Mouse (Mus musculus) heart, embryonic 14.5 days (tissue): ENCODE data around the gene Tmem245. TPM values are rescaled to one million over a fixed set of nuclear protein-coding genes. Genes with fewer than 3 reads are reported as not detected.

Source experiments
- ATAC-seq: fragments of 200-750 bp; cut with Nextera tagmentation; 2 replicates; pipeline ENCODE4 v1.8.0; 2017; ENCODE audit warnings: low read depth, moderate TSS enrichment; ENCODE audit not compliant: insufficient number of reproducible peaks, insufficient read depth, low FRiP score
- H3K27ac ChIP-seq, 2 experiments: fragments of 200-500 bp in 1 of 2; fragments of 300-500 bp in 1 of 2; sonication (generic) in 1 of 2; replicated peaks in 1 of 2; 2 replicates each; pipeline ENCODE4 v1.5.1; 2012 to 2014; ENCODE audit warnings: low read depth in 2 of 2, low read length in 2 of 2, control low read depth in 1 of 2, mild to moderate bottlenecking in 1 of 2, mixed read lengths in 1 of 2; ENCODE audit not compliant: control insufficient read depth in 1 of 2, insufficient read depth in 1 of 2
- H3K27me3 ChIP-seq: fragments of 300-500 bp; sonication (generic); 2 replicates; pipeline ENCODE4 v1.6.1; 2014; ENCODE audit warnings: mild to moderate bottlenecking, low read length, control low read depth; ENCODE audit not compliant: control insufficient read depth, insufficient read depth
- H3K36me3 ChIP-seq: fragments of 300-500 bp; sonication (generic); 2 replicates; pipeline ENCODE4 v1.6.1; 2014; ENCODE audit warnings: mild to moderate bottlenecking, control low read depth, low read length, mixed read lengths; ENCODE audit not compliant: control insufficient read depth, insufficient read depth
- H3K4me1 ChIP-seq, 2 experiments: fragments of 200-500 bp in 1 of 2; fragments of 300-500 bp in 1 of 2; sonication (generic) in 1 of 2; 2 replicates each; pipeline ENCODE4 v1.6.1; 2012 to 2014; ENCODE audit warnings: low read length in 2 of 2, control low read depth in 1 of 2, mixed read lengths in 1 of 2; ENCODE audit not compliant: control insufficient read depth in 2 of 2, insufficient read depth in 2 of 2
- H3K4me2 ChIP-seq: fragments of 300-500 bp; sonication (generic); 2 replicates; pipeline ENCODE4 v1.6.1; 2014; ENCODE audit warnings: mild to moderate bottlenecking, low read length
- H3K4me3 ChIP-seq, 2 experiments: fragments of 200-500 bp in 1 of 2; fragments of 300-500 bp in 1 of 2; sonication (generic) in 1 of 2; 2 replicates each; pipeline ENCODE4 v1.5.1; 2012 to 2014; ENCODE audit warnings: low read length in 2 of 2, mild to moderate bottlenecking in 2 of 2, control low read depth in 1 of 2, low read depth in 1 of 2, moderate library complexity in 1 of 2; ENCODE audit not compliant: control insufficient read depth in 1 of 2, insufficient read depth in 1 of 2
- H3K9ac ChIP-seq: fragments of 300-500 bp; sonication (generic); 2 replicates; pipeline ENCODE4 v1.6.1; 2014; ENCODE audit warnings: mild to moderate bottlenecking, low read length
- H3K9me3 ChIP-seq: fragments of 300-500 bp; sonication (generic); 2 replicates; pipeline ENCODE4 v1.6.1; 2016; ENCODE audit warnings: low read length, control low read depth; ENCODE audit not compliant: control insufficient read depth
- WGBS: fragments of 180-500 bp; shearing (Covaris S2); extraction: QIAGEN DNeasy Blood & Tissue Kit; methylation state at CpG from one replicate; pipeline ENCODE4 v1.1.7; 2014; 5-methylcytosine and 5-hydroxymethylcytosine counted together
- polyA plus RNA-seq: library from polyadenylated mRNA; unstranded; fragments of >200 nt; fragmentation: Nextera tagmentation; extraction: Ambion mirVana; gene quantifications from 2 replicates; pipeline ENCODE4 v1.2.1, GENCODE M21; 2014

Tmem245 gene
- polyA plus RNA-seq, 1 experiment from 2014 or later, result 21.6 TPM

- H3K9ac ChIP-seq, result no peak overlapping the region
- H3K27me3 ChIP-seq, result no peaks in the 10 kb centered on the region
- H3K4me2 ChIP-seq, result no peak overlapping the region
- 55% methylated on average over 12 of the region's 12 CpGs for WGBS
- H3K27ac ChIP-seq, result no peak overlapping the region
- no peaks in the 10 kb centered on the region for H3K9me3 ChIP-seq
- ATAC-seq, result no peak
- H3K4me1 ChIP-seq, result peaks cover 2 to 10% of the 10 kb centered on the region in 2 experiments
- H3K4me3 ChIP-seq, result no peak overlapping the region
- no peaks in the 10 kb centered on the region for H3K36me3 ChIP-seq
Measured at GRCm38 (mm10) chr4:56961320-56961925, 14.2 kb upstream of the Tmem245 start.

GRCm38 (mm10) chr4:56957518-56957917 is 10.3 kb upstream of the Tmem245 start:
- Histone ChIP-seq H3K4me2 (no peak overlapping the region), H3K27ac (no peak overlapping the region), H3K9ac (no peak overlapping the region), H3K4me1 (peaks cover 5 to 18% of the 10 kb centered on the region in 2 experiments), H3K36me3 (no peaks in the 10 kb centered on the region), H3K4me3 (no peak overlapping the region), H3K27me3 (no peaks in the 10 kb centered on the region), H3K9me3 (no peaks in the 10 kb centered on the region)
- WGBS, result 31% methylated on average over 9 of the region's 9 CpGs
- no peak for ATAC-seq

- no peak overlapping the region for H3K4me3 ChIP-seq
- no peak overlapping the region for H3K4me2 ChIP-seq
- H3K4me1 ChIP-seq, result peaks cover 5 to 15% of the 10 kb centered on the region in 2 experiments; a peak in 3 of 4 replicates
- ATAC-seq, result no peak
- no peaks in the 10 kb centered on the region for H3K27me3 ChIP-seq
- H3K9me3 ChIP-seq, result no peaks in the 10 kb centered on the region
- 60% methylated on average over 6 of the region's 6 CpGs for WGBS
- H3K9ac ChIP-seq, result no peak overlapping the region
- H3K36me3 ChIP-seq, result no peaks in the 10 kb centered on the region
- no peak overlapping the region for H3K27ac ChIP-seq
Measured at GRCm38 (mm10) chr4:56953235-56953634, 6.0 kb upstream of the Tmem245 start.

- no peak overlapping the region for H3K9ac ChIP-seq
- no peak for ATAC-seq
- H3K36me3 ChIP-seq, result no peaks in the 10 kb centered on the region
- H3K27ac ChIP-seq, result no peak overlapping the region
- peaks cover 3 to 10% of the 10 kb centered on the region in 2 experiments; a peak in 3 of 4 replicates for H3K4me1 ChIP-seq
- WGBS, result 93% methylated on average over 3 of the region's 3 CpGs
- H3K27me3 ChIP-seq, result no peaks in the 10 kb centered on the region
- H3K9me3 ChIP-seq, result no peaks in the 10 kb centered on the region
- no peak overlapping the region for H3K4me3 ChIP-seq
- no peak overlapping the region for H3K4me2 ChIP-seq
Measured at GRCm38 (mm10) chr4:56951701-56952100, 4.5 kb upstream of the Tmem245 start.

- Histone ChIP-seq H3K4me1 (peaks cover 2 to 13% of the 10 kb centered on the region in 2 experiments), H3K27ac (no peak overlapping the region), H3K27me3 (no peaks in the 10 kb centered on the region), H3K9ac (no peak overlapping the region), H3K4me3 (no peak overlapping the region), H3K4me2 (no peak overlapping the region), H3K36me3 (no peaks in the 10 kb centered on the region), H3K9me3 (no peaks in the 10 kb centered on the region)
- 74% methylated on average over 6 of the region's 6 CpGs for WGBS
- no peak for ATAC-seq
Measured at GRCm38 (mm10) chr4:56949494-56949893, 2.3 kb upstream of the Tmem245 start.

- Histone ChIP-seq H3K4me2 (peak overlapping the region; percentile 72), H3K4me3 (peak overlapping the region; percentile 72 to 89), H3K36me3 (no peaks in the 10 kb centered on the region), H3K9ac (peak overlapping the region; percentile 93), H3K27ac (peak overlapping the region; percentile 60 to 88), H3K4me1 (peaks cover 21 to 41% of the 10 kb centered on the region in 2 experiments), H3K27me3 (no peaks in the 10 kb centered on the region), H3K9me3 (no peaks in the 10 kb centered on the region)
- no peak for ATAC-seq
- WGBS, result under 1% methylated on average over 14 of the region's 14 CpGs
Measured at GRCm38 (mm10) chr4:56946180-56946579, 1.1 kb downstream of the Tmem245 start.

- H3K27me3 ChIP-seq, result no peaks in the 10 kb centered on the region
- no peak for ATAC-seq
- peaks cover 28 to 57% of the 10 kb centered on the region in 2 experiments for H3K4me1 ChIP-seq
- H3K36me3 ChIP-seq, result no peaks in the 10 kb centered on the region
- H3K27ac ChIP-seq, result peak overlapping the region; percentile 66 to 73
- no peaks in the 10 kb centered on the region for H3K9me3 ChIP-seq
- H3K9ac ChIP-seq, result peak overlapping the region; percentile 63
- H3K4me2 ChIP-seq, result peak overlapping the region; percentile 72
- H3K4me3 ChIP-seq, result peak overlapping the region; percentile 2 to 8; a peak in 2 of 4 replicates
- 26% methylated on average over 4 of the region's 4 CpGs for WGBS
Measured at GRCm38 (mm10) chr4:56944286-56944685, 3.0 kb downstream of the Tmem245 start.

GRCm38 (mm10) chr4:56943258-56943657 is 4.0 kb downstream of the Tmem245 start:
- peak overlapping the region; percentile 72 for H3K4me2 ChIP-seq
- peak overlapping the region; percentile 47 to 66; a peak in 2 of 4 replicates for H3K27ac ChIP-seq
- WGBS, result 68% methylated on average over 1 of the region's 1 CpGs
- H3K9ac ChIP-seq, result peak overlapping the region; percentile 63; the same call in 1 of the 2 replicates
- no peak overlapping the region for H3K4me3 ChIP-seq
- no peaks in the 10 kb centered on the region for H3K9me3 ChIP-seq
- peaks cover 4% of the 10 kb centered on the region; the same call in 1 of the 2 replicates for H3K36me3 ChIP-seq
- peaks cover 32 to 66% of the 10 kb centered on the region in 2 experiments for H3K4me1 ChIP-seq
- no peak for ATAC-seq
- H3K27me3 ChIP-seq, result no peaks in the 10 kb centered on the region
